21 mouse cellular contexts compared by ENCODE assay signal in the genomic region with DNA sequence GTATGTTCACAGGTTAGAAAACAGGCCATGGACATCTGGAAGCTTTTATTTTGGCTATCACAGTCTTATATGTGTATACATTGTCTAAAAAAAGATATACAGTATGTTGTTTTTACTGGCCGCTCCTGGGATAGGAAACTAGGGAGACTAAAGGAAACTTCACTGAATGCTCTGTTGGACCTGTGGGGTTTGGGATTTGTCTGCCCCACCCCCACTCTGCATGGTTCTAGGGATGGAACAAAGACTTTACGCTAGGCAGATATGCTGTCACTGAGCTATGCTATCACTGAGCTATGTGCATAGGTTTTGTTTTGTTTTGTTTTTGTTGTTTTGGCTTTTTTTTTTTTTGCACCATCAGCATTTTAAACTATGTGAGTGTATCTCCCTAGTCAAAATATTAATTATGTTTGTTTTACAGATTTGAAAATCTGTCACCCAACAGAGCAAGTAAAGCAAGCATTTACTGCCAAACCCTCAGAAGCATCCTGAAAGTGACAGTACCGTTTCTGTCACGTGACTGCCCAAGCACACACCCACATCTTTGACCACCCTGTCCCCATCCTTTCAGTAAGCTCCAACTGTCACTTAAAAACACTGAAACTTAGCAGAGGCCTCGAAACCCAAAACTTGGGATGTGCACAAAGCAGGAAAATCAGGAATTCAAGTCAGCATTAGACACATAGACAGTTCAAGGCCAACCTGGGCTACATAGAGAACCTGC. TPM values are rescaled to one million over a fixed set of nuclear protein-coding genes. Genes with fewer than 3 reads are reported as not detected.
"Had no signal": no experiment of that assay in that cellular context is flagged by ENCODE, and none has a peak within 500 bp of the region (broad histone marks: within the 10 kb centered on the region; RNA-seq: fewer than 3 reads in every experiment).

No protein-coding gene starts in this region.

- H3K27ac ChIP-seq: liver, embryonic 15.5 days; macrophage; midbrain, embryonic 13.5 days; midbrain, embryonic 15.5 days; neural tube, embryonic 15.5 days had no signal

- ATAC-seq: midbrain, embryonic 13.5 days; midbrain, embryonic 15.5 days had no signal

- H3K4me1 ChIP-seq: liver, embryonic 15.5 days; megakaryocyte, embryonic 14.5 days had no signal

- H3K9me3 ChIP-seq: liver, embryonic 15.5 days; midbrain, embryonic 13.5 days; midbrain, embryonic 15.5 days; neural tube, embryonic 13.5 days; neural tube, embryonic 15.5 days had no signal

- H3K4me2 ChIP-seq: liver, embryonic 15.5 days; lung, embryonic 14.5 days; midbrain, embryonic 13.5 days; midbrain, embryonic 15.5 days; neural tube, embryonic 13.5 days; neural tube, embryonic 15.5 days had no signal

- H3K36me3 ChIP-seq: liver, embryonic 15.5 days; midbrain, embryonic 13.5 days; midbrain, embryonic 15.5 days; neural tube, embryonic 13.5 days; neural tube, embryonic 15.5 days had no signal

- DNase-seq: lung, adult 18-20 months; lung, embryonic 14.5 days; lung, postnatal 10 days; lung, postnatal 36 days; retina, postnatal 1 day; right cerebral cortex, adult 18-20 months; right cerebral cortex, postnatal 25 days; right cerebral cortex, postnatal 4 days; spleen, adult 18-20 months; thymus, adult 18-20 months; thymus, postnatal 14 days; thymus, postnatal 36 days had no signal

- H3K9ac ChIP-seq: liver, embryonic 15.5 days; lung, embryonic 14.5 days; midbrain, embryonic 13.5 days; midbrain, embryonic 15.5 days; neural tube, embryonic 13.5 days; neural tube, embryonic 15.5 days had no signal

- H3K27me3 ChIP-seq: liver, embryonic 15.5 days; midbrain, embryonic 13.5 days; midbrain, embryonic 15.5 days; neural tube, embryonic 13.5 days; neural tube, embryonic 15.5 days had no signal

- H3K4me3 ChIP-seq: liver, embryonic 15.5 days; megakaryocyte, embryonic 14.5 days; midbrain, embryonic 13.5 days; midbrain, embryonic 15.5 days; neural tube, embryonic 13.5 days; neural tube, embryonic 15.5 days had no signal

RNA-seq across cellular contexts. Expression of a gene that starts 9.2 kb away (rescaled TPM):
- total RNA-seq: megakaryocyte progenitor cell, adult 5-6 weeks; monocyte, adult 5-6 weeks had no signal
- polyA plus RNA-seq: liver, embryonic 15.5 days; lung, embryonic 14.5 days had no signal
